ENCODE assay signal across 8 mouse cellular contexts in genomic region chr19:45302548-45303241, GRCm38 (mm10).
A peak's percentile ranks its signal among the peaks of the same experiment; 100 is the strongest.
DNase-seq lines count a peak whose midpoint lies in the region; ATAC-seq lines count a peak whose summit lies in the region.

No protein-coding gene starts in this region.

- peak overlapping the region; percentile 96 for H3K4me2 ChIP-seq in heart, embryonic 11.5 days
- H3K4me2 ChIP-seq in embryonic facial prominence, embryonic 15.5 days (replicated peaks), result peak overlapping the region; percentile 95
- peak overlapping the region; percentile 99 for H3K4me2 ChIP-seq in limb, embryonic 11.5 days (ENCODE audit: low read depth, severe bottlenecking)
- peak overlapping the region; percentile 99 for H3K4me2 ChIP-seq in stomach, embryonic 15.5 days

- H3K4me3 ChIP-seq in heart, embryonic 11.5 days (ENCODE audit: low read depth, low read length), result peak overlapping the region; percentile 58
- peak overlapping the region; percentile 59 for H3K4me3 ChIP-seq in embryonic facial prominence, embryonic 15.5 days (replicated peaks)
- peak overlapping the region; percentile 54 for H3K4me3 ChIP-seq in limb, embryonic 11.5 days (ENCODE audit: low read depth, low read length)
- H3K4me3 ChIP-seq in stomach, embryonic 15.5 days (replicated peaks), result peak overlapping the region; percentile 58

- peak overlapping the region; percentile 73; the same call in 1 of the 2 replicates for H3K9ac ChIP-seq in heart, embryonic 11.5 days (ENCODE audit: low read depth, low read length)
- H3K9ac ChIP-seq in embryonic facial prominence, embryonic 15.5 days, result no peak overlapping the region
- no peak overlapping the region for H3K9ac ChIP-seq in limb, embryonic 11.5 days (ENCODE audit: low read length)
- no peak overlapping the region for H3K9ac ChIP-seq in stomach, embryonic 15.5 days

- peaks cover 20% of the 10 kb centered on the region for H3K4me1 ChIP-seq in heart, embryonic 11.5 days (ENCODE audit: control insufficient read depth, insufficient read depth, low read length)
- H3K4me1 ChIP-seq in embryonic facial prominence, embryonic 15.5 days, result peaks cover 13% of the 10 kb centered on the region
- H3K4me1 ChIP-seq in limb, embryonic 11.5 days (ENCODE audit: control insufficient read depth, insufficient read depth, low read length), result peaks cover 12% of the 10 kb centered on the region; the same call in 1 of the 2 replicates
- H3K4me1 ChIP-seq in stomach, embryonic 15.5 days, result peaks cover 24% of the 10 kb centered on the region

- no peaks in the 10 kb centered on the region for H3K9me3 ChIP-seq in heart, embryonic 11.5 days (replicated peaks; ENCODE audit: control insufficient read depth, low read length)
- H3K9me3 ChIP-seq in embryonic facial prominence, embryonic 15.5 days (replicated peaks), result no peaks in the 10 kb centered on the region
- no peaks in the 10 kb centered on the region for H3K9me3 ChIP-seq in limb, embryonic 11.5 days (ENCODE audit: control insufficient read depth, low read length)
- no peaks in the 10 kb centered on the region for H3K9me3 ChIP-seq in stomach, embryonic 15.5 days

- 5% methylated on average over 16 of the region's 16 CpGs for whole genome bisulfite sequencing in heart, embryonic 11.5 days (ENCODE audit: insufficient replicate concordance)
- WGBS in embryonic facial prominence, embryonic 15.5 days, result 11% methylated on average over 16 of the region's 16 CpGs
- 4% methylated on average over 16 of the region's 16 CpGs for WGBS in limb, embryonic 11.5 days
- WGBS in stomach, embryonic 15.5 days, result 14% methylated on average over 16 of the region's 16 CpGs

- peaks cover 61% of the 10 kb centered on the region for H3K27me3 ChIP-seq in heart, embryonic 11.5 days (ENCODE audit: control insufficient read depth, insufficient read depth, low read length)
- H3K27me3 ChIP-seq in embryonic facial prominence, embryonic 15.5 days, result peaks cover 71% of the 10 kb centered on the region
- H3K27me3 ChIP-seq in limb, embryonic 11.5 days (ENCODE audit: control insufficient read depth, insufficient read depth, low read length), result peaks cover 52% of the 10 kb centered on the region
- H3K27me3 ChIP-seq in stomach, embryonic 15.5 days (replicated peaks), result peaks cover 48% of the 10 kb centered on the region

- no peaks in the 10 kb centered on the region for H3K36me3 ChIP-seq in heart, embryonic 11.5 days (ENCODE audit: control insufficient read depth, insufficient read depth, low read length)
- H3K36me3 ChIP-seq in embryonic facial prominence, embryonic 15.5 days, result no peaks in the 10 kb centered on the region
- H3K36me3 ChIP-seq in limb, embryonic 11.5 days (ENCODE audit: control insufficient read depth, insufficient read depth, low read length), result no peaks in the 10 kb centered on the region
- no peaks in the 10 kb centered on the region for H3K36me3 ChIP-seq in stomach, embryonic 15.5 days

- DNase-seq in heart, postnatal 4 days, result no peak
- DNase-seq in MEL-GATA-1-ER (ENCODE audit: extremely low read depth, low read depth), result peak; percentile 60
- DNase-seq in limb, embryonic 11.5 days (ENCODE audit: low spot score), result peak; percentile 49
- no peak for DNase-seq in adrenal gland, adult 2 months
- no peak for DNase-seq in layer of hippocampus, adult 8-10 months (ENCODE audit: low spot score in 2 of 2)

- ATAC-seq in heart, embryonic 11.5 days (replicated peaks; ENCODE audit: insufficient number of reproducible peaks, low FRiP score, low TSS enrichment), result 0 out of 2 replicates have a peak, but pooled peaks have one; percentile 15
- peak; percentile 27; the same call in 1 of the 2 replicates for ATAC-seq in embryonic facial prominence, embryonic 15.5 days (ENCODE audit: insufficient number of reproducible peaks, low FRiP score, low TSS enrichment, low read depth)
- ATAC-seq in limb, embryonic 11.5 days (ENCODE audit: insufficient number of reproducible peaks, low FRiP score, low TSS enrichment, low read depth), result 0 out of 2 replicates have a peak, but pooled peaks have one; percentile 5
- no peak for ATAC-seq in stomach, embryonic 15.5 days (ENCODE audit: insufficient read depth, low FRiP score, low read depth)

- no peak overlapping the region for H3K27ac ChIP-seq in heart, embryonic 11.5 days (ENCODE audit: low read depth, low read length)
- peak overlapping the region; percentile 83; the same call in 1 of the 2 replicates for H3K27ac ChIP-seq in embryonic facial prominence, embryonic 15.5 days (replicated peaks)
- H3K27ac ChIP-seq in limb, embryonic 11.5 days (replicated peaks; ENCODE audit: low read depth, low read length), result no peak overlapping the region
- no peak overlapping the region for H3K27ac ChIP-seq in stomach, embryonic 15.5 days

Comparison
In these comparisons a context has a peak if more than half of its experiments do, and no peak if none do; other contexts are left out.
1. DNase-seq: peak in MEL-GATA-1-ER (single experiment) and limb, embryonic 11.5 days (single experiment); none in heart, postnatal 4 days (single experiment), adrenal gland, adult 2 months (single experiment) and layer of hippocampus, adult 8-10 months (0 of 2).
2. Peak in every context shown above with its lines, with median percentiles within 50 percentile points of each other: H3K4me2 ChIP-seq and H3K4me3 ChIP-seq.